Mouse (Mus musculus): ENCODE data around the gene D430019H16Rik.

D430019H16Rik gene

GRCm38 (mm10) chr12:105541590-105542402, 88.1 kb downstream of the D430019H16Rik start:
- no peak for DNase-seq

DNA sequence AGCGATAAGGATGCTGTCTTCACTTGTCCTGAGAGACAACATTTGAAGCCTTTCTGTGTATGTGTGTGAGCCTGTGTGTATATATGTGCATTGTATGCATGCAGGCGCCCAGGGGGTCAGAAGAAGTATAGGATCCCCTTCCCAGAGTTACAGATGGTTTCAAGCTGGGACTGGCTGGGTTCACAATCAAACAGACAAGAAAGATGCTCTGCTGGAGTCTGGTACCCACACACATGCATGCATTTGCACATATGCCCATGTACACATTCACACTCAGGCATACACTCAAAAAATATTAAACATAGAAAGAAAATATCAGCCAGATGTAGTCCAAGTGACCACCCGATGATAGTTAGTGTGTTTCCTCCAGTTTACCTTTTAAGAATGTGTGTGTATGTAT, 88.9 kb downstream of the D430019H16Rik start:
- DNase-seq = no peak

Measured in kidney, adult 11 months (tissue).